Mouse (Mus musculus): ENCODE measurements around the gene Brms1l. TPM values are rescaled to one million over a fixed set of nuclear protein-coding genes. Genes with fewer than 3 reads are reported as not detected.

Brms1l gene
- total RNA-seq, 2 experiments from 2014 or later = 70.3 to 73.8 TPM

GRCm38 (mm10) chr12:55825537-55825936 lies 10.6 kb upstream of the Brms1l start:
- no peak; the same call in 1 of the 2 replicates for TF ChIP-seq CTCF (IDR thresholded peaks at IDR 0.05)
- H3K27ac ChIP-seq = no peak overlapping the region
- intact Hi-C loops (cut with DNase I) = no loop called here
- no peak for DNase-seq (ENCODE audit: extremely low spot score in 1 of 2, low spot score in 2 of 2)
- H3K4me3 ChIP-seq = no peak overlapping the region

DNA sequence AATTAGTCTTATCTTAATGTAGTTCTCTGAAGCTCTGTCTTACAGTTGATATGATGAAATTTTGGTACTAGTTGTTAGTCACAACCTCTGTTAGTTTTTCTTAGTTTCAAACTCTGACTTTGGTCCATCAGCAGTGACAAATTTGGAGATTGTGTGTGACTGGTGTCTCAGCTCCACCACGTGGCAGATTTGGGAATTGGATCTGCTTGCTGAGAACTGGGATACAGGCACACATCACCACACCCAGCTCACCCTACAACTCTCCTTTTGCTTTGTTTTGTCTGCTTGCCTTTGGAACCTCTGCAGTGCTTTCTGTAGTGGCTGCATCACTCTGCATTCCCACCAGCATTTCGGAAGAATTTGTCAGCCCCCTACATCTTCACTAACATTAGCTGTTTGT lies 5.0 kb upstream of the Brms1l start:
- intact Hi-C loops (cut with DNase I) = loop anchor here (1.0 to 10.0 kb wide), 3 partner anchors 53 to 514 kb away; partner anchors contain the start of gene Nfkbia
- peak; percentile 69 to 78 for DNase-seq (ENCODE audit: extremely low spot score in 1 of 2, low spot score in 2 of 2)
- TF ChIP-seq CTCF (IDR thresholded peaks at IDR 0.05) = peak; percentile 90
- Histone ChIP-seq H3K27ac (no peak overlapping the region), H3K4me3 (no peak overlapping the region)

- TF ChIP-seq CTCF (IDR thresholded peaks at IDR 0.05) = no peak
- no peak overlapping the region for H3K27ac ChIP-seq
- no peak overlapping the region for H3K4me3 ChIP-seq
- intact Hi-C loops (cut with DNase I) = loop anchor here (5.0 to 10.0 kb wide), 2 partner anchors 338 to 516 kb away; partner anchors contain the start of gene Nfkbia
- no peak for DNase-seq (ENCODE audit: extremely low spot score in 1 of 2, low spot score in 2 of 2)
Observed at GRCm38 (mm10) chr12:55832961-55833360, 3.2 kb upstream of the Brms1l start.

GRCm38 (mm10) chr12:55833906-55834625 lies 2.1 kb upstream of the Brms1l start:
- H3K27ac ChIP-seq = no peak overlapping the region
- TF ChIP-seq CTCF (IDR thresholded peaks at IDR 0.05) = no peak; the same call in 1 of the 2 replicates
- no peak for DNase-seq (ENCODE audit: extremely low spot score in 1 of 2, low spot score in 2 of 2)
- H3K4me3 ChIP-seq = no peak overlapping the region
- intact Hi-C loops (cut with DNase I) = loop anchor here (5.0 to 10.0 kb wide), 2 partner anchors 339 to 517 kb away; partner anchors contain the start of gene Nfkbia

DNA sequence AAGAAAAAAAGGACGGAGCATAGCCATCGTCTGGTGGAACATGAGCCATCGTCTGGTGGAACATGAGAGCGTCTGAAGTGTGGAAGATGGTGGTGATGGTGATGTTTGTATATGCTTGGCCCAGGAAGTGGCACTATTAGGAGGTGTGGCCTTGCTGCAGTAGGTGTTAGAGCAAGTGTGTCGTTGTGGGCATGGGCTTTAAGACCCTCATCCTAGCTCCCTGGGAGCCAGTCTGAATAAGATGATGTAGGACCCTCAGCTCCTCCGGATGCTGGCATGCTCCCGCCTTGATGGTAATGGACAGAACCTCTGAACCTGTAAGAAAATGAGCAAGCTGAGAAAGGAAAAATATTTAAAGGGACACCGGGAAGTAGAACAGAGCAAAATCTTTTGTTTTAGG lies 1.2 kb upstream of the Brms1l start:
- intact Hi-C loops (cut with DNase I) = loop anchor here (5.0 to 10.0 kb wide), 2 partner anchors 340 to 518 kb away; partner anchors contain the start of gene Nfkbia
- H3K27ac ChIP-seq = no peak overlapping the region

DNA sequence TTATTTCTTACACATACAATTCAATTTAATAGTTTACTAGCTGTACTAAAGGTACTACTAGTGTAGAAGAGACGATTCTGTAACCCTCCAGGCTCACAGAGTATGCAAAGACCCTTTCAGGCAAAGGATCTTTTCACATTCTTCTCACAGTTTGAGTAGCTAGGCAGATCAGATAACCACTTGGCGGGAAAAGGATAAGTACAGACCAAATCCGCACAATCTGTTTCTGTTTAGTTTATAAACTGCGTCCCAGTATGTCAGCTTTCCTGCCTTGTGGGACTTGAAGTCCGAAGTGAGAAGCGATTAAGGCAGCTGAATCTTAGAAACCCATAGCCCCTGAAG lies 296 bp upstream of the Brms1l start:
- no peak for DNase-seq (ENCODE audit: extremely low spot score in 1 of 2, low spot score in 2 of 2)
- peak overlapping the region; percentile 80 for H3K27ac ChIP-seq
- intact Hi-C loops (cut with DNase I) = loop anchor here (2.0 to 10.0 kb wide), 2 partner anchors 15 to 341 kb away; partner anchors contain the start of genes Nfkbia and Ralgapa1
- TF ChIP-seq CTCF (IDR thresholded peaks at IDR 0.05) = no peak
- peak overlapping the region; percentile 68 for H3K4me3 ChIP-seq

More for the DNA sequence above, 1.2 kb upstream of the Brms1l start:
- TF ChIP-seq CTCF (IDR thresholded peaks at IDR 0.05) = no peak
- no peak for DNase-seq (ENCODE audit: extremely low spot score in 1 of 2, low spot score in 2 of 2)
- no peak overlapping the region for H3K4me3 ChIP-seq

- H3K27ac ChIP-seq = no peak overlapping the region
- no peak for DNase-seq (ENCODE audit: extremely low spot score in 1 of 2, low spot score in 2 of 2)
- no peak for TF ChIP-seq CTCF (IDR thresholded peaks at IDR 0.05)
- intact Hi-C loops (cut with DNase I) = loop anchor here (2.0 to 10.0 kb wide), 2 partner anchors 17 to 343 kb away; partner anchors contain the start of genes Nfkbia and Ralgapa1
- H3K4me3 ChIP-seq = peak overlapping the region; percentile 68; the same call in 1 of the 2 replicates
Observed at GRCm38 (mm10) chr12:55837495-55837894, 1.4 kb downstream of the Brms1l start.

- Histone ChIP-seq H3K4me3 (no peak overlapping the region), H3K27ac (no peak overlapping the region)
- intact Hi-C loops (cut with DNase I) = no loop called here
- no peak for DNase-seq (ENCODE audit: extremely low spot score in 1 of 2, low spot score in 2 of 2)
- TF ChIP-seq CTCF (IDR thresholded peaks at IDR 0.05) = peak; percentile 55
Observed at GRCm38 (mm10) chr12:55846741-55847140, 10.6 kb downstream of the Brms1l start.

- H3K27ac ChIP-seq = no peak overlapping the region
- no peak for TF ChIP-seq CTCF (IDR thresholded peaks at IDR 0.05)
- H3K4me3 ChIP-seq = no peak overlapping the region
- intact Hi-C loops (cut with DNase I) = no loop called here
- DNase-seq (ENCODE audit: extremely low spot score in 1 of 2, low spot score in 2 of 2) = no peak
Observed at GRCm38 (mm10) chr12:55847851-55848250, 11.7 kb downstream of the Brms1l start.

- no peak for TF ChIP-seq CTCF (IDR thresholded peaks at IDR 0.05)
- Histone ChIP-seq H3K27ac (no peak overlapping the region), H3K4me3 (no peak overlapping the region)
- no peak for DNase-seq (ENCODE audit: extremely low spot score in 1 of 2, low spot score in 2 of 2)
- intact Hi-C loops (cut with DNase I) = no loop called here
Observed at GRCm38 (mm10) chr12:55850650-55851049, 14.5 kb downstream of the Brms1l start.

- no peak overlapping the region for H3K27ac ChIP-seq
- DNase-seq (ENCODE audit: extremely low spot score in 1 of 2, low spot score in 2 of 2) = no peak
- no peak overlapping the region for H3K4me3 ChIP-seq
- intact Hi-C loops (cut with DNase I) = no loop called here
- TF ChIP-seq CTCF (IDR thresholded peaks at IDR 0.05) = no peak
Observed at GRCm38 (mm10) chr12:55859409-55860349, 23.6 kb downstream of the Brms1l start.

DNA sequence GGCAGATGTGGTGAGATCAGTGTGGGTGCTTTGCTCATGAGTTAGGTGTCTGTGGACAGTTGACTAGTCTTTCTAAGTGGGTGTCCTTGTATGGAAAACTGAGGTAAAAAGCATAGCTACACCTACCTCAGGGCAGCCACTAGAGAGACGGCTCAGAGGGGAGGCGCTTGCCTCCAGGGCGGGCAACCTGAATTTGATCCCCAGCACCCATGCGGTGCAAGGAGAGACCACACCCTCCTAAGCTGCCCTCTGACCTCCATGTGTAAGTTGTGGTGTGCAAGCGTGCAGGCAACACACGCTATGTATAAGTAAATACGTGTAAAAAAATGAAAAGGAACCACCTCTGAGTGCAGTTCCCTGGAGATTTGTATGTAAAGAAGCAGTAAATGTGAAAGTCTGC lies 24.5 kb downstream of the Brms1l start:
- DNase-seq (ENCODE audit: extremely low spot score in 1 of 2, low spot score in 2 of 2) = no peak
- intact Hi-C loops (cut with DNase I) = no loop called here
- Histone ChIP-seq H3K27ac (no peak overlapping the region), H3K4me3 (no peak overlapping the region)
- no peak for TF ChIP-seq CTCF (IDR thresholded peaks at IDR 0.05)

Measured in left cerebral cortex, adult 2 months (tissue).